Mouse (Mus musculus) heart, adult 2 months (tissue): ENCODE results near the gene Eps15. TPM values are rescaled to one million over a fixed set of nuclear protein-coding genes. Genes with fewer than 3 reads are reported as not detected.

Source experiments
- DNase-seq, 2 experiments: peaks; one replicate each; pipeline ENCODE4 v3.0.0; 2021
- H3K27ac ChIP-seq: fragments of 200-600 bp; 2 replicates; pipeline ENCODE4 v1.8.1; 2022
- H3K27me3 ChIP-seq: fragments of 200-500 bp; 2 replicates; pipeline ENCODE4 v1.6.1; 2012; ENCODE audit warnings: mild to moderate bottlenecking, low read length, inconsistent platforms, mixed read lengths; ENCODE audit not compliant: control insufficient read depth, insufficient read depth
- H3K36me3 ChIP-seq: fragments of 200-500 bp; 2 replicates; pipeline ENCODE4 v1.6.1; 2012; ENCODE audit warnings: low read length, inconsistent platforms; ENCODE audit not compliant: control insufficient read depth, insufficient read depth
- H3K4me1 ChIP-seq: fragments of 200-500 bp; 2 replicates; pipeline ENCODE4 v1.6.1; 2011; ENCODE audit warnings: low read length; ENCODE audit not compliant: control insufficient read depth, insufficient read depth
- H3K4me3 ChIP-seq: fragments of 200-600 bp; 2 replicates; pipeline ENCODE4 v1.8.1; 2022
- H3K79me2 ChIP-seq: fragments of 200-500 bp; replicated peaks from 2 replicates; pipeline ENCODE4 v1.6.1; 2012; ENCODE audit warnings: mild to moderate bottlenecking, inconsistent platforms, low read length, moderate library complexity, mixed read lengths; ENCODE audit not compliant: control insufficient read depth, insufficient read depth
- H3K9ac ChIP-seq: fragments of 200-500 bp; 2 replicates; pipeline ENCODE4 v1.6.1; 2012; ENCODE audit warnings: low read depth, mild to moderate bottlenecking, control low read depth, inconsistent platforms, low read length, mixed read lengths
- CTCF ChIP-seq: fragments of 200-600 bp; IDR thresholded peaks from 2 replicates; pipeline ENCODE4 v1.8.1; 2022; ENCODE audit warnings: antibody characterized with exemption, mild to moderate bottlenecking, moderate library complexity
- EP300 ChIP-seq: fragments of 200-500 bp; IDR thresholded peaks from 2 replicates; pipeline ENCODE4 v1.6.1; 2011; ENCODE audit warnings: low read depth, low read length, control low read depth; ENCODE audit not compliant: insufficient read depth
- POLR2A ChIP-seq: fragments of 200-500 bp; IDR thresholded peaks from 2 replicates; pipeline ENCODE4 v1.6.1; 2011; ENCODE audit warnings: mild to moderate bottlenecking, low read depth, low read length, control low read depth; ENCODE audit not compliant: insufficient read depth
- whole genome bisulfite sequencing: fragments of 180-500 bp; shearing (Covaris S2); methylation state at CpG from one replicate; pipeline ENCODE4 v1.1.7; 2018; 5-methylcytosine and 5-hydroxymethylcytosine counted together
- intact Hi-C: fragments of 180-260 bp; cut with DNase I; formaldehyde crosslinking; loops from one replicate; pipeline ENCODE4 v1.15.1; 2025
- polyA plus RNA-seq: library from polyadenylated mRNA; depleted of rRNA; stranded (reverse); fragments of >200 nt; gene quantifications from 2 replicates; pipeline ENCODE4 v1.2.3, GENCODE M21; 2012
- total RNA-seq, 2 experiments: library from RNA; stranded (reverse); gene quantifications; 2 replicates each; pipeline ENCODE4 v1.2.3; 2021

Eps15 gene
- total and polyA plus RNA-seq, 3 experiments: 9.9 to 46.8 (median 43.1) TPM

GRCm38 (mm10) chr4:109411377-109411967 lies 131.4 kb downstream of the Eps15 start:
- intact Hi-C loops: no loop called here
- H3K27ac ChIP-seq: no peak overlapping the region
- 93% methylated on average over 6 of the region's 6 CpGs for WGBS

GRCm38 (mm10) chr4:109412233-109412632 lies 132.2 kb downstream of the Eps15 start:
- no peak overlapping the region for H3K4me3 ChIP-seq
- 83% methylated on average over 5 of the region's 5 CpGs for WGBS
- H3K27ac ChIP-seq: no peak overlapping the region
- H3K36me3 ChIP-seq: no peaks in the 10 kb centered on the region
- DNase-seq: no peak
- intact Hi-C loops: no loop called here
- no peaks in the 10 kb centered on the region for H3K4me1 ChIP-seq
- TF ChIP-seq POLR2A (no peak), CTCF (no peak), EP300 (no peak)
- no peaks in the 10 kb centered on the region for H3K79me2 ChIP-seq
- H3K9ac ChIP-seq: no peak overlapping the region
- no peaks in the 10 kb centered on the region for H3K27me3 ChIP-seq

More at GRCm38 (mm10) chr4:109411377-109411967, 131.4 kb downstream of the Eps15 start:
- Histone ChIP-seq H3K4me1 (no peaks in the 10 kb centered on the region), H3K4me3 (no peak overlapping the region), H3K27me3 (no peaks in the 10 kb centered on the region), H3K36me3 (no peaks in the 10 kb centered on the region), H3K9ac (no peak overlapping the region), H3K79me2 (no peaks in the 10 kb centered on the region)
- DNase-seq: no peak
- TF ChIP-seq EP300 (no peak), POLR2A (no peak), CTCF (no peak)

- H3K36me3 ChIP-seq: no peaks in the 10 kb centered on the region
- no peak for TF ChIP-seq POLR2A
- TF ChIP-seq CTCF: no peak
- TF ChIP-seq EP300: no peak
Measured at GRCm38 (mm10) chr4:109417998-109418397, 137.9 kb downstream of the Eps15 start.

GRCm38 (mm10) chr4:109419017-109419416 lies 138.9 kb downstream of the Eps15 start:
- H3K27ac ChIP-seq: no peak overlapping the region
- TF ChIP-seq EP300: no peak
- no peak for TF ChIP-seq CTCF
- TF ChIP-seq POLR2A: no peak
- no peak overlapping the region for H3K9ac ChIP-seq
- no peak for DNase-seq
- no peaks in the 10 kb centered on the region for H3K36me3 ChIP-seq
- H3K4me3 ChIP-seq: no peak overlapping the region
- no peaks in the 10 kb centered on the region for H3K4me1 ChIP-seq
- H3K27me3 ChIP-seq: no peaks in the 10 kb centered on the region
- H3K79me2 ChIP-seq: no peaks in the 10 kb centered on the region
- 34% methylated on average over 3 of the region's 3 CpGs for WGBS
- intact Hi-C loops: no loop called here

More at GRCm38 (mm10) chr4:109417998-109418397, 137.9 kb downstream of the Eps15 start:
- Histone ChIP-seq H3K27ac (no peak overlapping the region), H3K27me3 (no peaks in the 10 kb centered on the region), H3K4me3 (no peak overlapping the region), H3K9ac (no peak overlapping the region), H3K79me2 (no peaks in the 10 kb centered on the region), H3K4me1 (no peaks in the 10 kb centered on the region)
- 84% methylated on average over 1 of the region's 1 CpGs for WGBS
- no peak for DNase-seq
- intact Hi-C loops: no loop called here

- Histone ChIP-seq H3K9ac (no peak overlapping the region), H3K36me3 (no peaks in the 10 kb centered on the region), H3K27ac (no peak overlapping the region), H3K27me3 (no peaks in the 10 kb centered on the region), H3K4me1 (no peaks in the 10 kb centered on the region), H3K4me3 (no peak overlapping the region), H3K79me2 (no peaks in the 10 kb centered on the region)
- intact Hi-C loops: no loop called here
- WGBS: 91% methylated on average over 4 of the region's 4 CpGs
- DNase-seq: no peak
- no peak for TF ChIP-seq POLR2A
- TF ChIP-seq EP300: no peak
- no peak for TF ChIP-seq CTCF
Measured at GRCm38 (mm10) chr4:109419563-109419962, 139.5 kb downstream of the Eps15 start.

GRCm38 (mm10) chr4:109420138-109420795 lies 140.2 kb downstream of the Eps15 start:
- DNase-seq: no peak
- no peaks in the 10 kb centered on the region for H3K79me2 ChIP-seq
- intact Hi-C loops: no loop called here

More at GRCm38 (mm10) chr4:109420138-109420795, 140.2 kb downstream of the Eps15 start:
- Histone ChIP-seq H3K27me3 (no peaks in the 10 kb centered on the region), H3K4me3 (no peak overlapping the region), H3K4me1 (no peaks in the 10 kb centered on the region), H3K36me3 (no peaks in the 10 kb centered on the region), H3K27ac (no peak overlapping the region), H3K9ac (no peak overlapping the region)
- peak; percentile 56 for TF ChIP-seq CTCF
- no peak for TF ChIP-seq POLR2A
- TF ChIP-seq EP300: no peak
- 77% methylated on average over 8 of the region's 8 CpGs for WGBS
